Mouse (Mus musculus) cerebellum, adult 2 months (tissue): ENCODE data around the gene Dad1.

Experiments used
- CTCF ChIP-seq: fragments of 200-500 bp; IDR thresholded peaks from 2 replicates; pipeline ENCODE4 v1.5.1; 2011; ENCODE audit warnings: low read depth, mild to moderate bottlenecking, control low read depth, low read length, moderate library complexity, borderline replicate concordance; ENCODE audit not compliant: insufficient read depth
- POLR2A ChIP-seq: fragments of 200-500 bp; IDR thresholded peaks from 2 replicates; pipeline ENCODE4 v1.6.1; 2011; ENCODE audit warnings: low read length, control low read depth, borderline replicate concordance; ENCODE audit not compliant: insufficient read depth

GRCm38 (mm10) chr14:54200363-54200762 lies 53.5 kb downstream of the Dad1 start:
- TF ChIP-seq CTCF, result no peak
- TF ChIP-seq POLR2A, result no peak
